Mouse (Mus musculus) urinary bladder, postnatal 14 days (tissue): ENCODE measurements at regions not wholly inside any gene's neighbourhood (a gene's known extent, or its start where the extent isn't known, plus 50 kb on each side); places are given as distances from the start of the nearest gene placed in this dataset.

ENCODE experiments used
- DNase-seq: peaks from one replicate; pipeline ENCODE4 v3.0.0; 2021; ENCODE audit warnings: low spot score

- DNase-seq = no peak
Measured at GRCm38 (mm10) chr2:48250174-48250573, 563.7 kb upstream of the Acvr2a start.

GRCm38 (mm10) chr2:48260299-48260698 lies 553.6 kb upstream of the Acvr2a start:
- DNase-seq = no peak
